Mouse (Mus musculus): Measurements from ENCODE around the gene Tnfsf8. TPM values are rescaled to one million over a fixed set of nuclear protein-coding genes. Genes with fewer than 3 reads are reported as not detected.

The Tnfsf8 gene
- polyA plus RNA-seq, 1 experiment from 2014 or later: not detected

GRCm38 (mm10) chr4:63798083-63798482, 63.1 kb downstream of the Tnfsf8 start:
- ATAC-seq (ENCODE audit: insufficient read depth, low FRiP score): no peak
- WGBS: 66% methylated on average over 1 of the region's 1 CpGs
- no peaks in the 10 kb centered on the region for H3K27me3 ChIP-seq (ENCODE audit: control insufficient read depth, insufficient read depth, low read length)

GRCm38 (mm10) chr4:63796527-63796926, 64.6 kb downstream of the Tnfsf8 start:
- H3K27ac ChIP-seq (ENCODE audit: low read length): no peak overlapping the region
- no peak overlapping the region for H3K4me3 ChIP-seq (replicated peaks; ENCODE audit: low read length)
- no peaks in the 10 kb centered on the region for H3K9me3 ChIP-seq (replicated peaks; ENCODE audit: control insufficient read depth, low read length)
- H3K4me2 ChIP-seq (ENCODE audit: low read depth, low read length): no peak overlapping the region
- H3K4me1 ChIP-seq (ENCODE audit: control insufficient read depth, insufficient read depth, low read length): no peaks in the 10 kb centered on the region
- H3K27me3 ChIP-seq (ENCODE audit: control insufficient read depth, insufficient read depth, low read length): no peaks in the 10 kb centered on the region
- no peak for ATAC-seq (ENCODE audit: insufficient read depth, low FRiP score)
- no peak overlapping the region for H3K9ac ChIP-seq (ENCODE audit: low read length)
- WGBS: 89% methylated on average over 1 of the region's 1 CpGs
- no peaks in the 10 kb centered on the region for H3K36me3 ChIP-seq (ENCODE audit: control insufficient read depth, insufficient read depth, low read length)

More at GRCm38 (mm10) chr4:63798083-63798482, 63.1 kb downstream of the Tnfsf8 start:
- Histone ChIP-seq H3K9me3 (replicated peaks; ENCODE audit: control insufficient read depth, low read length) (no peaks in the 10 kb centered on the region), H3K4me2 (ENCODE audit: low read depth, low read length) (no peak overlapping the region), H3K4me1 (ENCODE audit: control insufficient read depth, insufficient read depth, low read length) (no peaks in the 10 kb centered on the region), H3K27ac (ENCODE audit: low read length) (no peak overlapping the region), H3K36me3 (ENCODE audit: control insufficient read depth, insufficient read depth, low read length) (no peaks in the 10 kb centered on the region), H3K4me3 (replicated peaks; ENCODE audit: low read length) (no peak overlapping the region), H3K9ac (ENCODE audit: low read length) (no peak overlapping the region)

GRCm38 (mm10) chr4:63792328-63792727, 68.8 kb downstream of the Tnfsf8 start:
- H3K36me3 ChIP-seq (ENCODE audit: control insufficient read depth, insufficient read depth, low read length): no peaks in the 10 kb centered on the region
- H3K27me3 ChIP-seq (ENCODE audit: control insufficient read depth, insufficient read depth, low read length): no peaks in the 10 kb centered on the region
- H3K9ac ChIP-seq (ENCODE audit: low read length): no peak overlapping the region
- no peak overlapping the region for H3K4me3 ChIP-seq (replicated peaks; ENCODE audit: low read length)
- no peaks in the 10 kb centered on the region for H3K9me3 ChIP-seq (replicated peaks; ENCODE audit: control insufficient read depth, low read length)
- no peaks in the 10 kb centered on the region for H3K4me1 ChIP-seq (ENCODE audit: control insufficient read depth, insufficient read depth, low read length)
- H3K27ac ChIP-seq (ENCODE audit: low read length): no peak overlapping the region
- WGBS: 90% methylated on average over 3 of the region's 3 CpGs
- no peak for ATAC-seq (ENCODE audit: insufficient read depth, low FRiP score)
- H3K4me2 ChIP-seq (ENCODE audit: low read depth, low read length): no peak overlapping the region

DNA sequence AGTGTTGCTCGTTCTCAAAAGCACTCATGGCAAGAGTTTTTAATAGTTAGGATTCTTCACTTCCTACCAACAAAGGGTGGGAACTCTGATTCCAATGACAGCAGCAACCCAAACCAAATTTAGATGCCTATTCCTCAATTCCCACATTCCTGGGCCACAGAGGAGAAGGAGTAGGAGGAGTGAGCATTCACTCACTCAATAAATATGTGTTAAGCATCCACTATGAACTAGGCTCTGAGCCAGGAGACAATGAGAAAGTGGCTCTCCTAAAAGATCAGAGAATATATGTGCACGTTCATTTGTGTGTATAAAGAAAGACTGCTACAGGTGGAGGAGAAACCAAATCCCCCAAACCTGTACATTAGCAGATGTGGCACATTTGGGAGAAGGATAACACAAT, 75.7 kb downstream of the Tnfsf8 start:
- no peak for ATAC-seq (ENCODE audit: insufficient read depth, low FRiP score)
- H3K4me1 ChIP-seq (ENCODE audit: control insufficient read depth, insufficient read depth, low read length): no peaks in the 10 kb centered on the region
- 48% methylated on average over 2 of the region's 2 CpGs for WGBS
- H3K9ac ChIP-seq (ENCODE audit: low read length): no peak overlapping the region
- H3K9me3 ChIP-seq (replicated peaks; ENCODE audit: control insufficient read depth, low read length): no peaks in the 10 kb centered on the region
- no peak overlapping the region for H3K27ac ChIP-seq (ENCODE audit: low read length)
- H3K4me2 ChIP-seq (ENCODE audit: low read depth, low read length): no peak overlapping the region
- H3K4me3 ChIP-seq (replicated peaks; ENCODE audit: low read length): no peak overlapping the region
- no peaks in the 10 kb centered on the region for H3K36me3 ChIP-seq (ENCODE audit: control insufficient read depth, insufficient read depth, low read length)
- H3K27me3 ChIP-seq (ENCODE audit: control insufficient read depth, insufficient read depth, low read length): no peaks in the 10 kb centered on the region

DNA sequence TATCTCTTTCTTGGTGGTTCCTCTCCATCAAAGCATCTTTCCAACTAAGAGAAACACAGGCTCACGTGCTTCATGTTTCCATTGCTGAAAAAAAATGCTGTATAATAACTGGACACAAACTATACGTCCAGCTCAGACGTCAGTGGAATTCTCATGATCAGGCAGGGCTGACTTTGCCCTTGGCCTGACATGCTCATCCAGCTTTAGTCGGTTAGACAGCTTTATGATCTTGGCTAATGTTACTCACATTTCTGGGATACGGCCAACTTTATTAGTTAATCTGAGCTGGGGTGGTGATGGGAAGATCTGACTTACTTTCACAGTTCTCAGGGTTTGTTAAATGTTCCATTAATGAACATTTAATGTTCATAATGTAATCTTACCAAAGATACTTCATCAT, 77.3 kb downstream of the Tnfsf8 start:
- Histone ChIP-seq H3K36me3 (ENCODE audit: control insufficient read depth, insufficient read depth, low read length) (no peaks in the 10 kb centered on the region), H3K4me1 (ENCODE audit: control insufficient read depth, insufficient read depth, low read length) (no peaks in the 10 kb centered on the region), H3K4me3 (replicated peaks; ENCODE audit: low read length) (no peak overlapping the region), H3K9ac (ENCODE audit: low read length) (no peak overlapping the region), H3K9me3 (replicated peaks; ENCODE audit: control insufficient read depth, low read length) (no peaks in the 10 kb centered on the region), H3K27ac (ENCODE audit: low read length) (no peak overlapping the region), H3K4me2 (ENCODE audit: low read depth, low read length) (no peak overlapping the region), H3K27me3 (ENCODE audit: control insufficient read depth, insufficient read depth, low read length) (no peaks in the 10 kb centered on the region)
- ATAC-seq (ENCODE audit: insufficient read depth, low FRiP score): no peak
- WGBS: 61% methylated on average over 5 of the region's 5 CpGs

DNA sequence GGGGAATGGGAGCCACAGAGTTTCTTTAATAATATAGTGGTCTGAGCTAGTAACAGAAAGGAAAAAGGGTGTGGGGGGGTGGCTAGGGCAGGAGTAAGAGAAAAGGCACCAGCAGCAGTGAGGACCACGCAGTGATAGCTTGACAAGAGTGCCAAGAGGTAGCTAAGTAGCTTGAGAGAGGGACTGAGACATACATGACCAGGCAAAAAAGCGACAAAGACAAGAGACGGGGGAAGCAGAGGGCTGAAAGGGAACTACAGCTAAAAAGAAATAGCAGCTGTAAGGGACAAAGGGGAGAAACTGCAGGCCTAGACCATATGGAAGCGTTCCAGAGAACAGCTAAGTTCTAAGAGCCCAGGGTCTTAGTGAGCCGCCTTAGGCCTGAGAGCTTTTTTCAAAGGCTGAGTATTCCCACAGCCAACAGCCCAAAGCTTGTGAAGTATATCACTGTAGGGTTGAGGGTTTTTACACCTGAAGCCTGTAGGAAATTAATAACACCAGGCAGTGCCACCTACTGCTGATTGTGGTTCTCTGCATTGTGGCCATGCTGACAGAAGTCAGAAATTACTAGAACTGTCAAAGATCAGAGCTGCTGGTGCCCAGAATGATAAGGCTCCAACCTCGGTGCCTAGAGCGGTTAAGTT, 78.1 kb downstream of the Tnfsf8 start:
- no peak for ATAC-seq (ENCODE audit: insufficient read depth, low FRiP score)
- no peaks in the 10 kb centered on the region for H3K9me3 ChIP-seq (replicated peaks; ENCODE audit: control insufficient read depth, low read length)
- H3K4me2 ChIP-seq (ENCODE audit: low read depth, low read length): no peak overlapping the region
- H3K9ac ChIP-seq (ENCODE audit: low read length): no peak overlapping the region
- H3K4me3 ChIP-seq (replicated peaks; ENCODE audit: low read length): no peak overlapping the region
- no peaks in the 10 kb centered on the region for H3K4me1 ChIP-seq (ENCODE audit: control insufficient read depth, insufficient read depth, low read length)
- H3K36me3 ChIP-seq (ENCODE audit: control insufficient read depth, insufficient read depth, low read length): no peaks in the 10 kb centered on the region
- 56% methylated on average over 7 of the region's 7 CpGs for WGBS
- H3K27ac ChIP-seq (ENCODE audit: low read length): no peak overlapping the region
- H3K27me3 ChIP-seq (ENCODE audit: control insufficient read depth, insufficient read depth, low read length): no peaks in the 10 kb centered on the region

Other genes starting within 250 kb of the Tnfsf8 start
- gene Tex48, start 238.9 kb downstream of the Tnfsf8 start, polyA plus RNA-seq (2015; fragmentation: Nextera tagmentation; extraction: Ambion mirVana): not detected in 2 replicates
- gene Gm11214, start 198.0 kb downstream of the Tnfsf8 start, polyA plus RNA-seq (2015; fragmentation: Nextera tagmentation; extraction: Ambion mirVana): not detected in 2 replicates
- gene Tnfsf15, start 116.2 kb downstream of the Tnfsf8 start, polyA plus RNA-seq (2015; fragmentation: Nextera tagmentation; extraction: Ambion mirVana): 0.08 and 0.21 TPM in 2 replicates
- gene Tnc, start 185.7 kb upstream of the Tnfsf8 start, polyA plus RNA-seq (2015; fragmentation: Nextera tagmentation; extraction: Ambion mirVana): 25.2 and 31.3 TPM in 2 replicates

All from stomach, embryonic 16.5 days (tissue).